Mouse (Mus musculus) E14TG2a.4 (cell line): Measurements from ENCODE around the gene Rpl7a.
"Not testable (repeated sequence)": the region's sequence is repeated elsewhere in the genome, so short reads cannot be mapped to it uniquely, and the experiment has no call there.

Experiments used
- CTCF ChIP-seq: conservative IDR thresholded peaks from 2 replicates; pipeline ENCODE4 v1.5.1; 2014; ENCODE audit warnings: low read length
- NANOG ChIP-seq: IDR thresholded peaks from 2 replicates; pipeline ENCODE4 v1.6.1; 2014; ENCODE audit warnings: borderline replicate concordance, low read length, mixed read lengths

GRCm38 (mm10) chr2:26885541-26885940 is 25.0 kb upstream of the Rpl7a start:
- not testable (repeated sequence) for TF ChIP-seq CTCF, NANOG
